Mouse (Mus musculus) MEL-GATA-1-ER (cell line): Measurements from ENCODE around the gene Rapgef4.

ENCODE experiments used
- DNase-seq: peaks from one replicate; pipeline ENCODE4 v3.0.0-alpha.2; 2012; ENCODE audit warnings: low read depth; ENCODE audit errors: extremely low read depth

Gene Rapgef4

DNA sequence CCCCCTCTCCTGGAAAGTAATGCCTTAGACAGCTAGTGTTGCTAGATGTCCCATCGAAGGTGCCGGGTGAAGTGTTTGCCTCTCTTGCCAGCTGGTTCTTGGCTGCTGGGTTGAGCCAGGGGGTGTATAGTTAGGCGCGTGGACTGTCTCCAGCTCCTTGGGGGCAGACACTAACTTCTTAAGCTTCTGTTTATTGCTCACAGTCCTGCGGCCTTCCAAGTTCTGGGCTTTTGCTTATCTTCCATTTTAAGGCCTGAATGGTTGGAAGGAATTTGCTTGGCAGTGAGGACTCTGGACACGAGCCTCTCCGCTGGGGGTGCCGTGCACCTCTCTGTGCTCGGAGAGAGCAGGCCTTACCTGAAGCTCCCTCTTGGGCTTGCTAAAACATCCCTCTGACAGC is 249.5 kb downstream of the Rapgef4 start:
- no peak for DNase-seq

DNA sequence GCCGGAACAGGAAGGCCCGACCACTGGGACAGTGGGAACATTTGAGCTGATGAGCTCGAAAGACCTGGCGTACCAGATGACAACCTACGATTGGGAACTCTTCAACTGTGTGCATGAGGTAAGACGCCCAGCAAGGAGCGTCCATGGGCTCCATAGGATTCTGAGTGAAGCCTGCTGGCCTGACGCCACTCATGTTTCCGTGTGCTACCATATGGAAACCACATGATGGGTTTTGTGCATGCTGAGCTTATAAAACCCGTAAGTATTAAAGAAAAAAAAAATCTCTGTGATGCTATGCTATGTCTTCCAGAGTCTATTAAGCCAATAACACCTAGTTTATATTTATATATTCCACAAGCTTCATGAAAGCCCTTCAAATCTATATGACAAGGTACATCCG is 253.0 kb downstream of the Rapgef4 start:
- no peak for DNase-seq

DNA sequence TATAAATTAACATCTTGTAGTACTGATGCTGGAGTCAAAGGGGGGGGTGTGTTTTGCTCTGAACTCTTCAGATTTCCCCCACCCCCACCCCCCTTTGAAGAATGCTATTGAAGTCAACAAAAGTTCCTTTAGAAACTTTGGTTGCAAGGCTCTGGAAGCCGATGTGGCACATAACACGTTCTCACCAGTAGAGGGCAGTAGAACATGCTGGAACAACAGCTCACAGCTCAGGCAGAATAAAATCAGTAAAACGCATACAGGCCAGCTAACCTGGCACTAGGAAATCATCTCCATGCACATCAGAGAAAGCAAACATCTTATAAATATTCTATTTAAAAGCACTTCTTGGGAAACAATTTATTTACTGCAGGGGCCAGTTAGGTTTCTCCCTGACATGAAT is 253.9 kb downstream of the Rapgef4 start:
- DNase-seq, result peak; percentile 34

DNA sequence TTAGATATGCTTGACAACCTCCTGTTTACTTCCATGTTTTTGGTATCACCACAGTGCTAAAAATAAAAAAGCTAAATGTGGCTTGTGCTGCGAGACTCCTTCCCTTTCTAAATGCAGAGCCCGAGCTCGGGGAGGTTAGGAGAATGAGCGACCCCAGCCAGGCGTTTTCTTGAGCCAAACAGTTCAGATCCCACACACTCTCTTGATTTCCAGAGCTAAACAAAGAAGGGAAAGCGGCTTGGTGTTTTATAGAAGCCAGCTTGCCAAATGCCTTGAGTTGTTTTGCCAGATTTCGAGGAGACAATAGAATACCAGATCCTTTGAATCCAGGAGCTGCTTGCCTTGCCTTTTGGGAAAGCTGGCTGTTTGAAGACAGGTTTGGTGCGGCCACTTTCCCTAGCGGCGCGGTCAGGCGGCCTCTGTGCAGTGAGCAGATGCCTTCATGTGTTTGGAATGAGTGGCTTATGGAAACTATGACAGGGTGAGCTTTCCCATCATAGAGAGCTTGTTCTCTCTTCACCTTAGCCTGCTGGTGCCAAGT is 254.4 kb downstream of the Rapgef4 start:
- DNase-seq, result no peak

DNA sequence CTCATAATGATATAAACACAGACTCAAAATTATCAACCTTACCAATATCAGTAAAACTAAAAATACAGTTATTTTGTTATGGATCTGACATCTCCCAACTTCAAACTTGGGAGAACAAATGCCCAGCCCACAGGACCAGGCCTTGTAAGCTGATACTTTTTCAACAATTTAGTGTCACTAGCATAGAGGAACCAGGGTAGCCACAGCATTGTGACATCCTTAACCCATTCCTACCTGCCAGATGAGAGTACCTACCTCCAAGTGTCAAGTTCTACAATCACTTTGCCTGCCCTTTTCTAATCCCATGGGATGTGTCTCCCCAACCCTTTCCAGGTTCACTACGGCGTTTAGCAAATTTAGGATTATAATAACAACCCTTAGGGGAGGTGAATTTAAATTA is 257.4 kb downstream of the Rapgef4 start:
- DNase-seq, result no peak

DNA sequence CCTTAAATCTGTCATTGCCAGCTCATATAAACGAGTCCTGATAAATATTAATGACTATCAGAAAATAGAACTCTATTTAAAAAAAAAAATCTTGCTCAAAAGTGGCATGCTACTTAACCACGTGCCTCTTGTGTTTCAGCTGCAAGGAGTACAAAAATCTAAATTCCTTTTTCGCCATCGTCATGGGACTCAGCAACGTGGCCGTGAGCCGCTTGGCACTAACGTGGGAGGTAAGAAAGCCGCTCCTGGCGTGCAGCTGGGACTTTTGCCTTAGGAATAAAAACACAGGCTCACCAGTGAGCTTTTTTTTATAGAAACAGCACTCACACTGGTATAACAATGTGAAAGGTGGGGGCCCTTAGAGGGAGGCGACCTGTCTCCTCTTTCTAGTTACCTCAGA is 257.9 kb downstream of the Rapgef4 start:
- no peak for DNase-seq

DNA sequence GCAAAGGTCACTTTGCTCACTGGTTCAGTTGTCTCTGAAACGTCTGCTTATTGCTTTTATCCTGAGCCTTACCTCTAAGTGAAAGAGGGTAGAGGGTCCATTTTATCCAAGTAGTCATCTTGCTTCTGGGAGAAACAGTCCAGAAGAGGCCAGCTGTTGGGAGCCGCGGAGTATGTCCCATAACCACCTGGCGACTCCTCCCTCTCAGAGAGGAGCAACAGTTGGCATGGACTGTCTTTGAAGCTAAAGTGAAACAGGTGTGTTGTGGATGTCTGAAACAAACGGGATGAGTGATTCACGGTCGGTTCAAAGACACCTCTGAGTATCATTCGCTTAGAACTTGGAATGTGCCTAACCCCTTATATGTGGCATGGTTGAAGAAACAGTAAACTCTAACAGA is 258.4 kb downstream of the Rapgef4 start:
- no peak for DNase-seq

DNA sequence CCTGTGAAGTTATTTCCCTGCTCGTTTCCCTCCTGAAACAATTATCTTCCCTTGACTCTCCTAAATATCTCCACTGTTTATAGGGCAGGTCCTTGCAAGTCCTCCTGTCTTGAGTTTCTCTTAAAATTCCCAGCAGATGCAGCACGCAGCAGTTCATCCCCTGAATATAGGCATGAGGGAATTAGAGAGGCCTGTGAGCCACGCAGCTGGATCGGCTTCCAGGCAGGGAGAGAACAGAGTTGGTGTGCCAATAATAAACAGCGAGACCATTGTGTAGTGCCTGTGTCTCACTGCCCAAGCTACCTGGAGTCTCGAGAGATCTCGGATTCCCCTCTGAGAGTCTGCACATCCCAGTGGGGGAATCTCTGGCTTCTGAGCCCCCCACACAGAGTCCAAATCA is 259.0 kb downstream of the Rapgef4 start:
- DNase-seq, result no peak

DNA sequence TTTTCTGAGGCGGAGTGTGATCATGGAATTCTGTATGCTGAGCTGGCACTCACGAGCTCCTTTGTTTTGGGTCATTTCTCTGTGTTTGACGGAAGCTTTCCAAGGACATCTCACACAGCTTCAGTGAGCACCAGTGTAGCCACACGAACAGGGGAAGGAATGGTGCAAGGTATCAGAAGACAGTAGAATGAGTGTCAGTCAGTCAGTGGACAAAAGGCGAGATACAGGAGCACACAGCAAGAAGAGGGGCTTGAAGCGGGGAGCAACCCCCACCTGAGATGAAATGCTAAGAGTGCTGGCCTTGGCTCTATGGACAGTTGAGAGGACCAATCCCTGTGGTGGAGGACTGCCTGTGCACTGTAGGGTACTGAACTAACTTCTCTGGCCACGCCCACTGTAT is 259.7 kb downstream of the Rapgef4 start:
- no peak for DNase-seq

DNA sequence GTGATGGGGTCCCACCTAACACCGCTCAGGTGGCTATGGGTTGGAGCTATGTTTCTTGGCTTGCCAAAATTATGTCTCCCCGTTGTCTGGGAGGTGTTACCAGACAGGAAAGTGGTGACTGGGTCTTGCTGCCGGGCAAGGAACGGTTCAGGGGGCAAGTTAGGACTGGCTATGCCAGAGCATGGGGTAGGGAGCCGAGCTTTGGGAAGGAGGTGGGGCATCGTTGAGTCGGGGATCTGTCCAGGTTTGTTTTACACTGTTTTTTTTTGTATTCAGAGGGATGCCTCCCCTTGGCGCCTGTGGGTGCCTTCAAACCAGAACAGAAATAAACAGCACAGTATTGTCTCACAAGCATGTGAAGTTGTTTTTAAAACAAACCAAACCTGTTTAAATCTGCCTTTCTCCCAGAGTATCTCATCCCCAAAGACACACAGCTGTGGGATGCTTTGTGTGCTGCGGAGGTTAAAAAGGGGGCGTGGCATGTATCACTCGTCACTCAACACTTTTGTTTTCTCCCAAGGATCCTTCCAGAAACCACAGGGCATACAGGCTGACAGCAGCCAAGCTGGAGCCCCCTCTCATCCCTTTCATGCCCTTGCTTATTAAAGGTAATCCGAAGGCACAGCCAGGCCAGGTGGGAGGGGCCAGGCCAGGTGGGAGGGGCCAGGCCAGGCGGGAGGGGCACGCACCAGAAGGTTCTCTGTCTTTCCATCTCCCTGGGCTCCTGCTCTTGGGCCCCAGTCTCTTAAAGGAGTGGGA is 260.9 kb downstream of the Rapgef4 start:
- no peak for DNase-seq

DNA sequence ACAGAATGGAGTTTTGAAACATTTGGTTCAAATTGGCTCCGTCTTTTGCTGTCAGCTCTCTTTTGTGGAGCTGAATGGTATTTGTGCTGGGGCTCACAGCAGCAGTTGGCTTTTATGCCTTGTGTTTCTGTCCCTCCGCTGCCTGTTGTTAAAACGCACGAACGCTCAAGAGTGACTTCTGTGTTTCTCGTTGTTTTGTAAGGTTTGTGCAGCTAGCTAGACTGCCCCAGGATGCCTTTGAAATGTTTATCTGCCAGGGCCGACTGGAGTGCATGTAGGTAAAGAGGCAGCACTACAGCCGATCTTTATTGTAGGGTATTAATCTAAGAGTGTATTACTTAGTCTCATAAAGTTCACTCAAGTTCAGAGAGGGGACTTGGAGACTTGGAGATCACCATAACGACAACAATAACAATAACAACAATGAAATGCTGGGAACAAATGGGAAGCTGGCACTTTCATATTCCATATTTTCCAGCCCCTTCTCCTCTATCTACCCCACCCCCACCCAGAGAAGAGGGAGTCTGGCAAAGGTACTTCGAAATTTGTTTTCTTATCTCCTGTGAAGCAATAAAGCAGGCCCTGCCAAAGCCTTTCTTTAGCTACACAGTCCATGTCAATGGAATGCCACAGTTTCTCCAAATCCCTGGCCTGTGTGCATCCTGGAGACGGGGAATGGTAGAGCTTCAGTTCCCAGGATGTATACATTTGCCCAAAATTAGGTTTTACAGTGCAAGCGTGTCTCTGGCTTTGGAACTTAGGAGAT is 262.1 kb downstream of the Rapgef4 start:
- no peak for DNase-seq

DNA sequence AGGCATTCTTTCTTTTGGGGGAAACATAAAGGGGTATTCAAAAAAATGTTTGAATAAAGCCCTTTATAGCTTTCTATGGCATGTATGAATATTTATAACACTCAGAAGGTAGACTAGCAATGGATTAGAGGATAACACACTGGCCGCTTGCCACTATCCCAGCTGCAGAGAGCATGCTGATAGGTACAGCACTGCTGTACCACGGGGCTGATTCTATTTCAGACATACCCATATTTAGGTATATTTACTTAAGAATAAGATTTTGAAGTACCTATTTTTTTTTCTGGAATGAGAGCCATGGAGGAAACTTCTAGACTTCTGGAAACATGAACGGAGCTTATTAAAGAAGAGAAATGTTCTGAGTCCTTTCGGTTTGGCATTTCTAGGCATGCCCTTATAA is 264.6 kb downstream of the Rapgef4 start:
- DNase-seq, result no peak

DNA sequence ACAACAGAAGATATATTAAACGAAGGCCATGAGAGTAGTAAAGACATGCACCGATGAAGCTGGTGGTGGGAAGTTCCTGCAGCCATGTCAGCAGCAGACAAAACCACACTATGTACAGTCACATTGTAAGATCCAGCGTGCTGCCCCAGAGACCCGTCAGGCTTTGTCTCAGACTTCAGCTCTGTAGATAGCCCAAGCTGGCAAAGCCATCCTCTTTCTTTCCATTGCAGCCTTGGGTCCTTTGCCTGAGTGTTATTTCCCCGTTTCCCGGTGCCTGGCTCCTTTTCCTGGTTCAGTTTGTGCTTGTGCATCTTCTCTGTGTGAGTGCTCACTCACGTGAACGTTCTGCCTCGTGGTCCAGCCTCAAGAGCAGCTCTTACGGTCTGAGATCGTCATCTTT is 265.3 kb downstream of the Rapgef4 start:
- no peak for DNase-seq

DNA sequence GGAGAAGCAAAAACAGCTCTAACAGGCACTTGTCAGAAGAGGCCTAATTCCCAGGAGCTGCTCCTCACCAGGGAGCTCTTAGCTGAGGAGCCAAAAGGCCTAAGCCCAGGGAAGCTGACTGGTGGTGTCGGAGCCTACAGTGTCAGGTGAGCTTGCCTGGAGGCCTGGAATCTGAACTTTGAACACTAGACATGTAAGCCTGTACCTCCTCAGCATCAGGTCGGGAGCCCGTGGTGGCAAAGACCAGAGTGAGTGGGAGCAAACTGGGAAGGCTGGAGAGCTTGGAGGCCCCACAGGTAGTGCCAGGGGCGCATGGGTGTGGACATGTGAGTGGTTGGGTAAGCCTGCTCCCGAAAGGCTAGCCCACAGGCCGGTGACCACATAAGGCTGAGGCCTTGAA is 266.8 kb downstream of the Rapgef4 start:
- no peak for DNase-seq

DNA sequence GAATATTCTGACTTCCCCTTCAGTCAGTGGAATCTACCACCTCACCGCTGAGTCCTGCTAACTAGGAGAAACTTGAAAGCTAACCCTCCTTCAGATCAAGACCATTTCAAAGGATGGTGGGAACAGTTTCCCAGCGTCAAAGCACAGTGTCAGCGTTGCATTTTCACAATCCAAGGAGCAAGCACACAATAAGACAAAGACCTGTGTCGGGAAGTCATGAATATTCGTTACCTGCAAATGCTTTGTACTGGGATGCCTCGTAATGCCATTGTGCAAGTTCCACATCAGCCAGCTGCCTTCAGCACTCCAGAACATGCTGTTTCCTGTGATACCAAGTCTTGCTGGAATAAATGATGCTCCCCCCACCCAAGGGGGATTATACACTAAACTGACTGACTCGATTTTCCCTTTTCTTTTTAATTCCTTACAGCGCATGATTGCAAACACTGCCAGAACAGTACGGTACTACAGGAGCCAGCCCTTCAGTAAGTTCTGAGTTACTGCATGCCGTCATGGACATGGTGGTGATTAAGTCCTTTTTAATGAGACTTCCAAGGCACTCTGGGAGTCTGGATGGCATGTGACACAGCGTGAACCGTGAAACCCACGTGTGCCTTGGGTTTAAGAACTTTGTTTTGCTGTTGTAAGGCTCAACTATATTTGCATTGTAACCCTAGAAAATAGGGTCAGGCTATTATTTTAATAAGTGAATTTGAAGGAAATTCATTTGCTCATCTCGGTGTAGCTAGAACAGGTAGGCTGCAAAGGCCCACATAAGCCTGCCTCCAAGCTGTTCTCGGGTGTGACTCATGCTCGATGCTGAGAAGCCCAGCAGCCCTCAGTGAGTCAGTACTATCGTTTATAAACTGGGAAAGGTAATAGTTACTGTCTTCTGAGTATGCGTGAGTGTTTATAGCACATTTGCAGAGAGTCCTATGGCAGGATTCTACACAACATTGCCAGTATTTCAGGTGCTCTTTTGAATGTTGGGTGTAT is 271.8 kb downstream of the Rapgef4 start:
- no peak for DNase-seq

DNA sequence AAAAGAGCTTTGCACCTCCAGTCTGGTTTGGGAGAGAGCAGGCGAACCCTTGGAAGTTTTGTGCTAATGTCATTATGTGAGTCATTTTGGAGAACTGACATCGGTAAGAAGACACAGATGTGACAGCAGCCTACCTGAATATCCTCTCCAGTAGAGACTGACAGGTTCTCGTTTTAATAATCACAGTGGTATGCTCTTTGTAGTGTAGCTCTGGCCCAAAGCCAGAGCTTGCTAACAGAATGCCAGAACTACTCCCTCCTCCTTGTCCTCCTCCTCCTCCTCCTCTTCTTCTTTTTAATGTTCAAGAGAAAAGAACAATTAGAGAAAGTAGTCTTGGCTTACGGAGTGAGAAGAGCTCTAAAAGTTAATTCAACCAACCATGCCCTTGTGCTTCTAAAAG is 272.8 kb downstream of the Rapgef4 start:
- no peak for DNase-seq

DNA sequence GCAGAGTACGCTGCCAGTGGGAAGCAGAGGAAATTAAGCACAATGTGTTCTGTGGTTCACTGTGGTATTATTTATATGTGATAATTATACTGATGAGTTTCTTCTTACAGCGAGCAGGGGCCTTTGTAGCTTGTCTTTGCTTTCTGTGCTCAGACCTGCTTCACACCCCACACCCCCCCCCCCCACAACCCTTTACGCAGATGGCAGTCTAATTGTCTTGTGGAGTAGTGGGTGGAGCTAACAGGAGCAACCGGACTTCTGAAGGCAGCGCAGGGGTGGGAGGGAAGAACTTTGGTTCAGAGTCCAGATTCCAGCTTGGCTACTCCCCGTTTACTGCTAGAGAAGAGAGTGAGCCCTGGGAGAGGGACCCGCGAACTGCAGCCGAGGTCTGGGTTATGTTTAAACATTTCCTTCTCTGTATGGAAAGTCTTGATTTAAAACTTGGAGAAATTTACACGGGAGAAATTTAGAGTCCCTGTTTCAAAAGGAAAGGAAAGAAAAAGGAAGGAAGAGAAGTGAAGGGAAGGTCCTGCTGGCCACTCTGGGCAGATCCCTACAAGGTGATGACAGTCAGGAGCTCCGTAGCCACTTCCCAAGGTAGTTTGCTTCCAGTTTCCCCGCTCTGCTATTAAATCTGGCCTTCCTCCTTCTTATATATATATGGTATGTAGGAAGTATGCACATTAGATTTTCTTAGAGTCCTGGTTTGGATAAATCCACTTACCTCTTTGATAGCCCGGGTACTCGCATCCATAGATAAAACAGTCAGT is 274.0 kb downstream of the Rapgef4 start:
- DNase-seq, result no peak

DNA sequence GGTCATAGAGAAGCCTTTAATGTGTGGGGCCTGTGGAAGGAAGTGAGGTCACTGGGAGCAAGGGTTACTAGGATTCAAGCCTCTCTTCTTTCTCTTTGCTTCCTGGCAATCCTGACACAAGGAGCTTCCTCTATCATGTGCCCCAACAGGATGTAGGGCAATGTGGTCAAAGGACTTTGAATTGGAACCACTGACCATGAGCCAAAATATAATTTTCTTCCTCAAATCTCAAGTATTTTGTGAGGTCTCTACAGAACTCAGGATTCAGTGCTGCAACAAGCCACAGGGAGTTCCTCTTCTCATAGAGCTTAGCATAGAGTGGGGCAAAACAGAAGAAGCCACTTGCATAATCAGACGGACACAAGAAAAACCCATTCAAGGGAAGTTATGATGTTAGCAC is 279.7 kb downstream of the Rapgef4 start:
- no peak for DNase-seq

DNA sequence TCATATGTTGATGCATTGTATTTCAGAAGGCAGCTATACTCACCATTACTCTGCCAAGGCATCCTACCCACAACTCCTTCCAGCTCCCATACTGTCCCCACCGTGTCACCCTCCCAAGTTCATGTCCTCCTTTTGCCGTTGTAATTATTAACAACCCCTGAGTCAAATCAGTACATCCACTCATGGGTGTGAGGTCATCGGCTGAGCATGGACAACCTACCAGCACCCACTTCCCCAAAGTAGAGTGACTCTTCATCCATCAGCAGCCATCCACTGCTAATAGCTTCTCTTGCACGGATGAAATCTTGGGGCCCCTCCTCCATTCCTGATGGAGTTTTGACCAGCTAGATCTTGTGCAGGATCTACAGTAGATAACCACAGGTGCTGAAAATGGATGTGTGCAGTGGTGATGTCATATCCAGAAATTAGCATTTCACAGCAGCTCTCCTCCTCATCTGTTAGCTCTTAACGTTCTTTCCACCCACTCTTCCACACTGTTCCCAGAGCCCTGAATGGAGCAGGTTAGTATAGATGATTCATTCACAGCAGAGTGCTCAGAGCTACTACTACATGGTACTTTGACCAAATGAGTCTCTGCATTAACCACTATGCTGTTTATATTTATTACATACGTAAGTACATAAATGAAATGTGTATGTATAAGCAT is 281.9 kb downstream of the Rapgef4 start:
- no peak for DNase-seq

DNA sequence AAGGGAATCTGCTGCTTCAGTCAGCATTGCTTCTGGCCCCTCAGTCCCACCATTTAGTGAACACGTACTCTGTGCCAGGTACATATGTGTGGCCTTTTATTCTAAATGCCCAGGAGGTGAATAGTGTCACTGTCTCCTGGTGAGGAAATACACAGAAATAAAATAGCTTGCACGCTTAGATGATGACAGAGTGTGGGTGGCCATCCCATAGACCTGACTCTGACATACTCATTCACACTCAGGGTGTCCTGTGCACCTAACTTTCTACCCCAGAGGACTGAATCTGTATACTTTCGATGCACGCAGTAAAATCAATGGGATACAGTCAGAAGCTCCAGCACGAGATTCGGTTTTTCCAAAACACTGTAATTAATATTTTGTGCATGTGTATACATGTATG is 286.4 kb downstream of the Rapgef4 start:
- DNase-seq, result no peak
